Mouse (Mus musculus) gastrocnemius, postnatal 25 days (tissue): ENCODE results near the gene Tmem80. TPM values are rescaled to one million over a fixed set of nuclear protein-coding genes. Genes with fewer than 3 reads are reported as not detected.

Experiments used
- DNase-seq: peaks from one replicate; pipeline ENCODE4 v3.0.0; 2022
- long read RNA-seq, 2 experiments: library from polyadenylated mRNA; stranded (forward); transcript quantifications; one replicate each; pipeline ENCODE4 v2.0.0; 2021
- total RNA-seq, 2 experiments: library from RNA; stranded (reverse); gene quantifications; 1 replicate in 1 of 2; 2 replicates in 1 of 2; pipeline ENCODE4 v1.2.3; 2021

Gene Tmem80
- total RNA-seq = 10 to 100 TPM; 11.0 to 11.5 TPM
- long read RNA-seq, experiment 1, transcript Tmem80-209 (2 exons, 905 nt) = major isoform, 6 of 16 reads
- long read RNA-seq, experiment 1, partial matches to known transcripts = 3 of 16 reads
- long read RNA-seq, experiment 1, other reads (novel, unspliced or antisense) = 4 of 16 reads
- long read RNA-seq, experiment 2, transcript Tmem80-209 (2 exons, 905 nt) = major isoform, 6 of 12 reads
- long read RNA-seq, experiment 2, partial matches to known transcripts = 0 of 12 reads
- long read RNA-seq, experiment 2, other reads (novel, unspliced or antisense) = 4 of 12 reads

- peak; percentile 99 for DNase-seq
Observed at GRCm38 (mm10) chr7:141327469-141328372, at the start of gene Tmem80, which contains the start of gene Deaf1. Gene Tmem80 (plus strand): TSS chr7:141327739. Gene Deaf1 (minus strand): TSS chr7:141327690.

DNA sequence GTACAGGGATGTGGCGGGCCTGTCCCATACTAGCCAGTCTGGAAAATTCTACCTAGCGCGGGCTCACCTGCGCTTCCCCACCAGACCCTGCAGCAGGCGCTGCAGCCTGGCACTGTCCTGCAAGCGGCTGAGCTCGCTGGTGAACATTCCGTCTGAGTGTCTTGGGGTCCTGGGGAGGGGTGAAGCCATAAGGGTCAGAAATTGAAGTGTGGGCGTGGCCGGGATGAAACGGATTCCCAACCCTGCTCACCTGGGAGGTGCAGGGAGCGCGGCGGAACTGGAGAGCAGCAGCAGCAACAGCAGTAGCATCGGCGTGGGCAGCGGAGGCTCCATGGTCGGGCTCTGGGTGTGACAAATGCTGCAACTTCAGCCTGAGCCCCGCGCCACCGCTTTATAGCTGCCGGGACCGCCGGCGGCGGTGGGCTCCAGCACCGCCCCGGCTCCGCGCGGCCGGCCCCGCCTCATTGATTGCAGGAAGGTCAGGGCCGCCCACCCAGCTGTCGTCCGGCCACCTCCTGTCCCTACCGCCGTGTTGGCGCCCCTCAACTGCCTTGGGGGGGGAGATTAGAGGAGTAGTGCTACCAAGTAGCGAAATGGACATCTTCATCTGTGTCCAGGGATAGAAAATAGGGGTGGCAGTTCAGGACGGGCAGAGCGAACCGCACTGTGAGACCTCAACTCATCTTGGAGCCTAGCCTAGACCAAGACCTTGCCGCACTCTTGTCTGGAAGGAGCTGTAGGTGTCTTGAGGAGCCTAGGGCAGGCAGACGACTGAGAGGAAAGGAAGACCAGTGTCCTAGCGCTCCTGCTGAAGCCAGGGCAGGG is 48.6 kb upstream of the Tmem80 start, which contains the start of gene Sct:
Gene Sct, minus strand, starts transcription at position 368 of the 825 bp plus-strand sequence.
- no peak for DNase-seq

DNA sequence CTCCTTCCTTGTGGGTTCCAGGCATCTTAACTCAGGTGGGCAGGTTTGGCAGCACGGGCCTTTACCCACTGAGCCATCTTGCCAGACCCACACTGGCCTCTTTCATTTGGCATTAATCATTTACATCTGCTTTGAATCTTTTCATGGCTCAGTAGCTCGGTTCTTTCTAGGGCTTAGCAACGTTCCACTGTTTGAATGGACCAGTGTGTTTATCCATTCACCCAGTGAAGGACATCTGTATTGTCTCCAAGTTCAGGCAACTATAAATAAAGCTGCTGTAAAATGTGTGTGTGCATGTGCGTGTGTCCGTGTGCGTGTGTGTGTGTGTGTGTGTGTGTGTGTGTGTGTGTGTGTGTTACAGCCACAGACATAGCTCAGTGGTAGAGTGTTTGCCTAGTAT is 46.1 kb upstream of the Tmem80 start:
- no peak for DNase-seq

- no peak for DNase-seq
Observed at GRCm38 (mm10) chr7:141282756-141283155, 44.8 kb upstream of the Tmem80 start.

GRCm38 (mm10) chr7:141288042-141288441 is 39.5 kb upstream of the Tmem80 start:
- DNase-seq = no peak

- no peak for DNase-seq
Observed at GRCm38 (mm10) chr7:141291921-141292582, 35.5 kb upstream of the Tmem80 start, which contains the start of gene Drd4. Gene Drd4 (plus strand): TSS chr7:141292006.

DNA sequence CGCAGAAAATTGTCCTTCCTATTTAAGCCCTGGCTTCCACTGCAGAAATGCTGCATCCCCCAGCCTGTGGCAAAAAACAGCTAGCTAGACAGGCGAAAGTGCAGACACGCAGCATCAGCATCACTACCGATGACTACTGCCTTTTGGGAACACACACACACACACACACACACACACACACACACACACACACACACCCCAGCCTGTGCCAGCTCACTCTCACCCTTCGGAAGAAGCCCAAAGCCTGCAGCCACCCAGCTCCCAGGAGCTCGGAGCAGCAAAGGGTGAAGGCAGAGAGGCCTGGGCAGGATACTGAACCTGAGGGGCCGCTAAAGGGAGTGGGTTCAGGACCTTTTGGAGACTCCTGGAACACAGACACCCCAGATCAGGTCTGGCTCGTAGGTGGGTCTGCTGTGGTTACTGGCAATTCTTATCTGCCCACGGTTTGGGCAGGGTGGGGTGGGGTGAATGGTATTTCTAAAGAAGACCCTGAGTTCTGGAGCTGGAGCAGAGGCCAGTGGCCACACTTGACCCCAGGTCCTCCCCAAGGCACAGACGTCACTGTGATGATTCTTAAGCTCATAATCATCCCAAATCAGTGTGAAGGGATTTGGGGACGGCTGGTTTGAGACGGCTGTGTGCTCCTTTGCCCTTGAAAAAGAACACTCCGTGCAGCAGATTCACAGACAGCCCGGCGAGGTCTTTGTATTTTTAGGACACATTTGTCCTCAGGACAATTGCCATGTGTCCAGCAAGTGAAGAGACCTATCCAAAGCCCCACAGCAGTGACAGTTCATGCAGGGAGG is 34.8 kb upstream of the Tmem80 start:
- DNase-seq = no peak

DNA sequence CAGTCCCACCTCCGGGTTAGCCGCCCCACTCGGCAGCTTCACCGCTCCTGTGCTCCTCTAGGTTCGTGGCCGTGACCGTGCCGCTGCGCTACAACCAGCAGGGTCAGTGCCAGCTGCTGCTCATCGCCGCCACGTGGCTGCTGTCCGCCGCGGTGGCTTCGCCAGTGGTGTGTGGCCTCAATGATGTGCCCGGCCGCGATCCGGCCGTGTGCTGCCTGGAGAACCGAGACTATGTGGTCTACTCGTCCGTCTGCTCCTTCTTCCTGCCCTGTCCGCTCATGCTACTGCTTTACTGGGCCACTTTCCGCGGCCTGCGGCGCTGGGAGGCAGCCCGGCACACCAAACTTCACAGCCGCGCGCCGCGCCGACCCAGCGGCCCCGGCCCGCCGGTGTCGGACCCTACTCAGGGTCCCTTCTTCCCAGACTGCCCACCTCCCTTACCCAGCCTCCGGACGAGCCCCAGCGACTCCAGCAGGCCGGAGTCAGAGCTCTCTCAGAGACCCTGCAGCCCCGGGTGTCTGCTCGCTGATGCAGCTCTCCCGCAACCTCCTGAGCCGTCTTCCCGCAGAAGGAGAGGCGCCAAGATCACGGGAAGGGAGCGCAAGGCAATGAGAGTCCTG is 33.6 kb upstream of the Tmem80 start:
- peak; percentile 30 for DNase-seq

GRCm38 (mm10) chr7:141294479-141294878 is 33.1 kb upstream of the Tmem80 start:
- DNase-seq = no peak

DNA sequence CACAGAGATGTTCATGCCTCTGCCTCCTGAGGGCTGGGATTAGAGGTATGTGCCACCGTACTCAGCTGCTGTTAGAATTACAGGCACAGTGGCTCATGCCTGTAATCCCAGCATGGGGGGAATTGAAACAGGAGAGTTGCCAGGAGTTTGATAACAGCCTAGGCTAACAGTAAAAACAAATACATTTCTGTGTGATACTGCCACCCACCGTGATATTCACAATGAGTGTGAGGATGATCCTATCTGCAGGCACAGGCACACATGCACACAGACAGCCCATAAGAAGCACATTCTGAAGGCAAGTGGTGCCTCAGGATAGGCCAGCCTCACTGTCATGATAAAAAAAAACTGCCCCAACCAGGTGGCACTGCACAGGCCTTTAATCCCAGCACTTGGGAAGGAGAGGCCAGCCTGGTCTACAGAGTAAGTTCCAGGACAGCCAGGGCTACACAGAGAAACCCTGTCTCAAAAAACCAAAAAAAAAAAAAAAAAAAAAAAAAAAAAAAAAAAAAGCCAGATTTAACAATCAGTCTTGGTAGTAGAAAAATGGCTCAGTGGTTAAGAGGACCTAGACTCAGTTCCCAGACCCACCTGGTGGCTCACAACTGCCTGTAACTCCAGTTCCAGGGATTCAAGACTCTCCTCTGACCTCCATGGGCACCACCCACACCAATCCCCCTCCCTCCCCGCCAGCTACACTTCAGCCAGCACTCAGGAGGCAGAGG is 29.5 kb upstream of the Tmem80 start:
- no peak for DNase-seq

GRCm38 (mm10) chr7:141299175-141299574 is 28.4 kb upstream of the Tmem80 start:
- DNase-seq = no peak

DNA sequence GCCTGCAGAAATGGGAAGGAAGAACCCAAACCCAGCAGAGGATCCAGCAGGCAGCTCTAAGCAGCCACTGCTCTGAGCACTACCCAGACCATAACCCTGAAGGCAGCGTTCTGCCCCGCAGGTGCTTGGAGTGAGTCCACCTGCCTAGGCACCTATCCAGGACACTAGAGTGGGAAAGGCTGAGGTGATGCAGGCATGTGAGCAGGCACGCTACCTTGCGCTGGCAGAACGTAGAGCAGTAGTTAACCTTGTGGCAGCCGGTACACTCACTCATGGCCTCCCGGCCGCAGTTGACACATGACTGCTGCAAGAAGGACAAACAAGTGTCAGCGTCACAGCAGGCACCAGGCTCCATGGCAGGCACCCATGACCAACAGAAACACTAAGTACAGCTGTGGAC is 26.2 kb upstream of the Tmem80 start:
- DNase-seq = no peak

- DNase-seq = no peak
Observed at GRCm38 (mm10) chr7:141302702-141303268, 24.8 kb upstream of the Tmem80 start.

DNA sequence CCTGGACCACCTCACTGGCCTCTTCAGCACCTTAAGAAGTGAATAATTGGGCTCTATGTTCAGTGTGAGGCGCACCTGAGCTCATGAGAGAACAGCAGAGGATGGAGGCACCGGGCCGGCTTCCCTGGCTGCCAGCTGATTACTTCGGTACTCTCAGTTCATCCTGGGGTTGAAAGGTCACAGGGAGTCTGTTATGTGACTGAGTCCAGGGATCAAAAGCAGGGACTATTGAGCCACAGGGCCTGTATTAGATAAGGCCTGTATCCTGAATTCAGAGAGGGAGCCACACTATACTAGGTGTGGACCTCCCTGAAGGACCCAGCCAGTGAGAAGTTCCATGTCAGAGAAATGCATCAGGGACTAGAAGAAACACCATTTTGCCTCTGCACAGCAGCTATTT is 23.0 kb upstream of the Tmem80 start:
- DNase-seq = no peak

DNA sequence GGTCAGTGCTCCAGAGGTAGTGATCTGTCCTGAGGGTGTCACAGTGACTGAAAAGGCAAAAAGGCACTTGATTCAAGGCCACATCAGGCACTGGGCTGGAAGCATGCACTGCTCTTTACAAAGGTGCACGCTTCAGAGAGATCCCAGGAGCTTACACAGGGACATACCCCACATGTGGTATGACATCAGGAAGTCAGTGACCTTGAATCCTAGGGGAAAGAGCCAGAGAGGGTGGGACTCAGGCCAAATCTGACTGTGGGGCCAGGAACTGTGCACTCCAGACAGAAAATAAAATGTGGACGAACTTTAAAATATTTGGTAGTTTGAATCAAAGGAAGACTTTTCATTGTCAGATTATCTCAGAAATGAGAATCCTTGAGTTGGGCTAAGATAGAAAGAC is 13.1 kb upstream of the Tmem80 start:
- DNase-seq = no peak

DNA sequence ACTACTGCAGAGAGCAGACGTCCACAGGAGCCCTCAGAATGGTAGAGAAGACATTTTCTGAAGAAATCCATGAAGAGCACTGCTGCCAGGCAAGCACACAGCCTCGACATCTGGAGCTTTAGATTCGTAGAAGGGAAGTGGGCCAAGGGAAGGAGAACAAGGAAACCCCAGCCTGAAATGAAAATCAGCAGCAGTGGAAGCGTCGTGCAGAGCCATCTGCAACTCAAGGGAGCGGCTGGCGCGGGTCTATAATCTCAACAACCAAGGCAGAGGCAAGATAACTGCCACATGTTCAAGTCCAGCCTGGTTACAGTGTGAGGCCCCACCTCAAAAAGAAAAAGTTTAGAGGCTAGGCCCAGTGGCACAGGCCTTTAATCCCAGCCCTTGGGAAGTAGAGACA is 12.5 kb upstream of the Tmem80 start:
- DNase-seq = no peak

DNA sequence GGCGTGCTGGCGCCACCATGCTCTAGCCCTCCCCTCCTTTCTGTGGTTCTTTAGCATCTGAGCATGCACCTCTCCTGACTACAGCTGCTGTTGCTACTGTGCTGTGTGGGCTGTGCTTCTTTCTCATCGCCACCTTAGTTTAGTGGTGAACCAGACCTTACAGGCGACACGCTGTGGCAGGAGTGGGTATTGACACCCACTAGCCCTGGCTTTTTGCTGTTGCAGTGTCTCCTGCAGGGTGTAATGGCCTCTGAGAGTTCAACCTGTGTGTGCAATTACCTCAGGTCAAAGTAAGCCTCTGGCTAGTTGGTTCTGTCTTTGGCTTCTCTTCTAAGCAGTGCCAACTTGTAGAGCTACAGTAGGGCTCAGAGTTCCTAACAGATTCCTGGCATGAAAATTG is 11.6 kb upstream of the Tmem80 start:
- no peak for DNase-seq

- no peak for DNase-seq
Observed at GRCm38 (mm10) chr7:141317619-141318132, 9.9 kb upstream of the Tmem80 start.

- DNase-seq = no peak
Observed at GRCm38 (mm10) chr7:141319446-141319845, 8.1 kb upstream of the Tmem80 start.
